Mouse (Mus musculus) testis, adult 2 months (tissue): ENCODE data around the gene Ccdc92.

Experiments
- CTCF ChIP-seq: fragments of 200-500 bp; IDR thresholded peaks from 2 replicates; pipeline ENCODE4 v1.5.1; 2012; ENCODE audit warnings: low read depth, mild to moderate bottlenecking, inconsistent platforms, low read length, moderate library complexity; ENCODE audit not compliant: control insufficient read depth, insufficient read depth, insufficient replicate concordance
- POLR2A ChIP-seq: fragments of 200-500 bp; IDR thresholded peaks from 2 replicates; pipeline ENCODE4 v1.6.1; 2012; ENCODE audit warnings: low read depth, mild to moderate bottlenecking, inconsistent platforms, low read length, moderate library complexity; ENCODE audit not compliant: control insufficient read depth

GRCm38 (mm10) chr5:124847014-124847413, 15.2 kb downstream of the Ccdc92 start:
- no peak for TF ChIP-seq CTCF
- TF ChIP-seq POLR2A, result no peak
